Mouse (Mus musculus) hindbrain, embryonic 16.5 days (tissue): ENCODE data around the gene Dnajc25. TPM values are rescaled to one million over a fixed set of nuclear protein-coding genes. Genes with fewer than 3 reads are reported as not detected.

Experiments used
- ATAC-seq: fragments of 200-750 bp; cut with Nextera tagmentation; 2 replicates; pipeline ENCODE4 v1.8.0; 2017; ENCODE audit warnings: moderate TSS enrichment, moderate library complexity
- H3K27ac ChIP-seq: fragments of 300-500 bp; sonication (generic); 2 replicates; pipeline ENCODE4 v1.5.1; 2014; ENCODE audit warnings: low read depth, mild to moderate bottlenecking, control low read depth, low read length, moderate library complexity
- H3K27me3 ChIP-seq: fragments of 300-500 bp; sonication (generic); replicated peaks from 2 replicates; pipeline ENCODE4 v1.6.1; 2014; ENCODE audit warnings: low read length; ENCODE audit not compliant: control insufficient read depth, insufficient read depth
- H3K36me3 ChIP-seq: fragments of 300-500 bp; sonication (generic); 2 replicates; pipeline ENCODE4 v1.6.1; 2014; ENCODE audit warnings: mild to moderate bottlenecking, low read length, moderate library complexity, mixed read lengths; ENCODE audit not compliant: control insufficient read depth, insufficient read depth
- H3K4me1 ChIP-seq: fragments of 300-500 bp; sonication (generic); 2 replicates; pipeline ENCODE4 v1.6.1; 2014; ENCODE audit warnings: low read depth, low read length; ENCODE audit not compliant: control insufficient read depth, insufficient read depth
- H3K4me2 ChIP-seq: fragments of 300-500 bp; sonication (generic); 2 replicates; pipeline ENCODE4 v1.6.1; 2014; ENCODE audit warnings: mild to moderate bottlenecking, low read length, control low read depth, moderate library complexity
- H3K4me3 ChIP-seq: fragments of 300-500 bp; sonication (generic); 2 replicates; pipeline ENCODE4 v1.5.1; 2014; ENCODE audit warnings: mild to moderate bottlenecking, low read length, control low read depth, moderate library complexity
- H3K9ac ChIP-seq: fragments of 300-500 bp; sonication (generic); 2 replicates; pipeline ENCODE4 v1.6.1; 2014; ENCODE audit warnings: low read depth, mild to moderate bottlenecking, control low read depth, low read length, moderate library complexity
- H3K9me3 ChIP-seq: fragments of 300-500 bp; sonication (generic); 2 replicates; pipeline ENCODE4 v1.6.1; 2014; ENCODE audit warnings: mild to moderate bottlenecking, low read length, moderate library complexity; ENCODE audit not compliant: control insufficient read depth
- WGBS: fragments of 180-500 bp; shearing (Covaris S2); extraction: QIAGEN DNeasy Blood & Tissue Kit; methylation state at CpG from one replicate; pipeline ENCODE4 v1.1.7; 2014; 5-methylcytosine and 5-hydroxymethylcytosine counted together
- polyA plus RNA-seq: library from polyadenylated mRNA; unstranded; fragments of >200 nt; fragmentation: Nextera tagmentation; extraction: Ambion mirVana; gene quantifications from 2 replicates; pipeline ENCODE4 v1.2.1, GENCODE M21; 2015

Dnajc25 gene
- polyA plus RNA-seq, 1 experiment from 2014 or later, result 5.7 TPM

DNA sequence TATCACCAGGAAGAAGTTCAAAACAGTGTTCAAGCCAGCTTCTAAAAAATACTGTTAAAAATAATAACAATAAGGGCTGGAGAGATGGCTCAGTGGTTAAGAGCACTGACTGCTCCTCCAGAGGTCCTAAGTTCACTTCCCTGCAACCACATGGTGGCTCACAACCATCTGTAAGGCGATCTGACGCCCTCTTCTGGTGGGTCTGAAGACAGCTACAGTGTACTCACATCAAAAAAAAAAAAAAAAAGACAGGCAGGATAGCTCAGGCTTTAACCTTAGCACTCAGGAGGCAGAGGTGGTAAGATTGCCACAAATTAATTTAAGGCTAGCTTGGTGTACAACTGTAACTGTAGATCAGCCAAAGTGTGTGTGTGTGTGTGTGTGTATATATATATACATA, 5.8 kb downstream of the Dnajc25 start:
- ATAC-seq, result no peak
- H3K9ac ChIP-seq, result no peak overlapping the region
- no peak overlapping the region for H3K4me2 ChIP-seq
- no peaks in the 10 kb centered on the region for H3K36me3 ChIP-seq
- no peaks in the 10 kb centered on the region for H3K9me3 ChIP-seq
- H3K27me3 ChIP-seq, result no peaks in the 10 kb centered on the region
- H3K27ac ChIP-seq, result no peak overlapping the region
- peaks cover 16% of the 10 kb centered on the region for H3K4me1 ChIP-seq
- 0% methylated on average over 2 of the region's 2 CpGs for WGBS
- H3K4me3 ChIP-seq, result no peak overlapping the region

DNA sequence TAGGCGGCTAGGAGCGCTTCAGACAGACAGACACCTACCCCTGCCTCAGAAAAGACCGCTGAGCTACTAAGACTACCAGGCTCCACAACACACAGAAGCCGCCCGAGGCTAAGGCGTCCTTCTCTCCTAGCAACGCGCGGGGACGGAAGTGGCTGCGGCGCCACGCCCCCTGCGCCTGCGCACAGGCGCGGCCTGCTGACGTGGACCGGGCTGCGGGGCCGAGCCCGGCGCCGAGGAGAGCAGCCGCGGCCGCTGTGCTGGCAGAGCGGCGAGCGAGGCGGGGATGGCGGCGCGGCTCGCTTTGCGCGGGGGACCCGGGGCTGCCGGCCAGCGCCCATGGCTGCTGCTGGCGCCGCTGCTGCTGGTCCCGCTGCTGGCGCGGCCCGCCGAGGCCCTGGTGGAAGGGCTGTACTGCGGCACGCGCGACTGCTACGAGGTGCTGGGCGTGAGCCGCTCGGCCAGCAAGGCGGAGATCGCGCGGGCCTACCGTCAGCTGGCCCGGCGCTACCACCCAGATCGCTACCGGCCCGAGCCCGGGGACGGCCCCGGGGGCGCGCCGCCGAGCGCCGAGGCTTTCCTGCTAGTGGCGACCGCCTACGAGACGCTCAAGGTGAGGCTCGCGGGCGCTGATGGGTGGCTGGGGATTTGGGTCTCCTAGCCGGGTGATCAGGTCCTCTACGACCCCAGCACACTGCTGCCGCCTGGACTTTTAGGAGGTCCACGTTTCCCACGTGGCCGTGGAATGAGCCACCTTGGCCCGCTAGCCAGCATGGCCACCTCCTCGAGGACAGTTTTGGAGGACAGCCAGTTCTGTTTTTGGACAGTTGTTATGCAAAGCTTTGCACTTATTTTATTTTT, 8.3 kb downstream of the Dnajc25 start, which contains the start of gene Gm20503:
Gene Gm20503 (plus strand): TSS at position 263 of the 858 bp plus-strand sequence.
- no peaks in the 10 kb centered on the region for H3K9me3 ChIP-seq
- under 1% methylated on average over 36 of the region's 89 CpGs for WGBS
- H3K9ac ChIP-seq, result peak within 1 kb of the TSS; percentile 96
- peaks cover 16% of the 10 kb centered on the region for H3K4me1 ChIP-seq
- H3K36me3 ChIP-seq, result no peaks in the 10 kb centered on the region
- H3K27me3 ChIP-seq, result no peaks in the 10 kb centered on the region
- peak within 1 kb of the TSS; percentile 95 for H3K4me3 ChIP-seq
- H3K4me2 ChIP-seq, result peak within 1 kb of the TSS; percentile 70
- ATAC-seq, result peak; percentile 99
- H3K27ac ChIP-seq, result peak within 1 kb of the TSS; percentile 93

DNA sequence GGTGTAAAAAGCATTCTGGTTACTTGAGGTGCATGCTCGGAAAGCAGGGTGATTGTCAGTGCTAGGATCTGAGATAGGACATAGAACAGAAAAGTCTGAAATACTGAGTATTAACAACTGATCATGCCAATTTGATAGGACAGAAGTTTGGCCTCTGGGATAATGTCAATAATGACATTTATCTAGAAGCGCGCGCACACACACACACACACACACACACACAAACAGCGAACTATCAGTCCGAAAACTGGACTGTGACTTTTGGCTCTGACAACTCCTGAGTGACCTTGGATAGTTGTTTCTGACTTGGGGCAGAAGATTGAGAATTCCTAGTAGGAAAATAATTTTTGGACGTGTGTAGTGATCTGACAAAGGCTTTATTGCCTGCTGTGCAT, 8.9 kb downstream of the Dnajc25 start:
- Histone ChIP-seq H3K27ac (no peak overlapping the region), H3K4me1 (peaks cover 16% of the 10 kb centered on the region), H3K36me3 (no peaks in the 10 kb centered on the region), H3K4me2 (peak overlapping the region; percentile 70), H3K4me3 (peak overlapping the region; percentile 95), H3K9me3 (no peaks in the 10 kb centered on the region), H3K9ac (peak overlapping the region; percentile 96), H3K27me3 (no peaks in the 10 kb centered on the region)
- no peak for ATAC-seq
- WGBS, result 35% methylated on average over 7 of the region's 7 CpGs

DNA sequence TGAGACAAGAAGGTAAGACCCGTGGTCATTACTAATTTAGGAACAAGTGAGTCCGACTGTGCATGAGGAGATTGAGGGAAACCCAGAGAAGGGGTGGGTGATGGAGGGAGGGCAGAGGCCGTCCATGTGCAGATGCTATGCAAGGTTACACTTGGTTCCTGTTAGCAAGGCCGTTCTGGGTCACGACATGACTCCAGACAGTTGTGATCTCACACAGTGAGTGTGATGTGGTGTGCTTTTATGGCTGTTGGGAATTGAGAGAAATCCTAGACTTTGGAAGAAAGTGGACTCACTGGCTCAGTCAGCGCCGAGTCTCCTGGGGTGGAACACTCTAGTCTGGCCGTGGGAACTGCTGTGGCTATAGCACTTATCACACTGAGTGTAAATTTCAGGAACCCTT, 11.3 kb downstream of the Dnajc25 start:
- Histone ChIP-seq H3K9me3 (no peaks in the 10 kb centered on the region), H3K27me3 (no peaks in the 10 kb centered on the region), H3K36me3 (no peaks in the 10 kb centered on the region), H3K4me3 (no peak overlapping the region), H3K4me2 (no peak overlapping the region), H3K4me1 (peaks cover 16% of the 10 kb centered on the region), H3K27ac (no peak overlapping the region), H3K9ac (no peak overlapping the region)
- WGBS, result 68% methylated on average over 8 of the region's 8 CpGs
- no peak for ATAC-seq

DNA sequence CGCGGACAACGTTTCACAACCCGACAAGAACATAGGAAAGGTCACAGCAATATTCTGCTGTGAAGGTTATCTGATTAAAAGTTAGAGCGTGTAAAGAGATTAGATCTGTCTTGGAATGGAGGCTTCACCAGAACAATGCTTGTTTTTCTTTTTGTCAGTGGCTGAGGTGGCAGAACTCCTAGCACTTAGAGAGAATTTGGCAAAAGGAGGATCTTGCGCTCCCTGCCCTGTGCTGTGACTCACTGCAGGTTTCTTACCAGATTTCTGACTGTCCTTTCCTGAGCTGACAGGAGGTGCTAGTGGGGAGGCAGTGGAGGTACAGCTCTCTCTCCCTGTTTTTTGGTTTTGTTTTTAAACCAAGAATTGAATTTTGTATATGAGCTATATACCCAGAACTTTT, 12.2 kb downstream of the Dnajc25 start:
- no peaks in the 10 kb centered on the region for H3K27me3 ChIP-seq
- no peak for ATAC-seq
- no peaks in the 10 kb centered on the region for H3K9me3 ChIP-seq
- H3K36me3 ChIP-seq, result no peaks in the 10 kb centered on the region
- H3K4me2 ChIP-seq, result no peak overlapping the region
- H3K9ac ChIP-seq, result no peak overlapping the region
- H3K4me3 ChIP-seq, result no peak overlapping the region
- whole genome bisulfite sequencing, result 77% methylated on average over 6 of the region's 6 CpGs
- H3K4me1 ChIP-seq, result peaks cover 16% of the 10 kb centered on the region
- no peak overlapping the region for H3K27ac ChIP-seq

DNA sequence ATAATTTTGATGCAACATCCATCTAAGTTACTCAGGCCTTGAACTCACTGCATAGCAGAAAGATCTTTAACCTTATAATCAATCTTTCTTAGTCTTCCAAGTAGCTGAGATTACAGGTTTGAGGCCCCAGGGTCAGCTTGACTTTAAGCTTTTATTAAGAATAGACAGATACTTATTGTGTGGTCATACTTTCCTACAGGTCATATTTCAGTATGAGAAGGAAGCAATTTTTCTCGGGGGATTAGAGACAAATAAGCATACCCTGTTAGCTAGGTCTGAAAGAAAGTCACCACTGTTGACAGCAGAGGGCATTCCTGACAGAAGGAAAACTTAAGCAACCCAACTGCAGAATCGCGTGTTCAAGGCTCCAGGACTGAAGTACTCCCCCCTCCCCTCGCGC, 13.1 kb downstream of the Dnajc25 start:
- WGBS, result 87% methylated on average over 5 of the region's 5 CpGs
- Histone ChIP-seq H3K9me3 (no peaks in the 10 kb centered on the region), H3K4me1 (peaks cover 13% of the 10 kb centered on the region), H3K9ac (no peak overlapping the region), H3K27ac (no peak overlapping the region), H3K36me3 (no peaks in the 10 kb centered on the region), H3K27me3 (no peaks in the 10 kb centered on the region), H3K4me2 (no peak overlapping the region), H3K4me3 (no peak overlapping the region)
- no peak for ATAC-seq

DNA sequence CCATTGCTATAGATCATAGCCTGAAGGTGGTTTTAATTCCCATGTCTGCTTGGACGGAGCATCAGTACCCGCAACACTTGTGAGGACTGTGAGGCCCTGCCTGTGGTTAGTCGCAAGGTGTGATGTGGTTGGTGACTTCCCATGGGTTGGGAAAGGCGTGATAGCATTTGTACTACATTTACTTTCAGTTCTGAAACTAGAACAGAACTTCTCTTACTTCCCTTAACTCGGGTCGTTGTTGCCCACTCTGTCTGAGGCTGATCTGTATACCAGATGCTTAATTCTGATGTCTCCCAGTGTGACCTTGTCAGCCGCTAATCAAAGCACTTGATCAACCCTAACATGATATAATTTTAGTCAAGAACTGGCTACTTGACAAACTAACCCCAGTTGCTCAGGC, 14.3 kb downstream of the Dnajc25 start:
- no peak overlapping the region for H3K9ac ChIP-seq
- H3K4me3 ChIP-seq, result no peak overlapping the region
- no peaks in the 10 kb centered on the region for H3K27me3 ChIP-seq
- ATAC-seq, result no peak
- H3K36me3 ChIP-seq, result no peaks in the 10 kb centered on the region
- WGBS, result 92% methylated on average over 7 of the region's 7 CpGs
- no peaks in the 10 kb centered on the region for H3K9me3 ChIP-seq
- peaks cover 9% of the 10 kb centered on the region for H3K4me1 ChIP-seq
- H3K4me2 ChIP-seq, result no peak overlapping the region
- H3K27ac ChIP-seq, result no peak overlapping the region

DNA sequence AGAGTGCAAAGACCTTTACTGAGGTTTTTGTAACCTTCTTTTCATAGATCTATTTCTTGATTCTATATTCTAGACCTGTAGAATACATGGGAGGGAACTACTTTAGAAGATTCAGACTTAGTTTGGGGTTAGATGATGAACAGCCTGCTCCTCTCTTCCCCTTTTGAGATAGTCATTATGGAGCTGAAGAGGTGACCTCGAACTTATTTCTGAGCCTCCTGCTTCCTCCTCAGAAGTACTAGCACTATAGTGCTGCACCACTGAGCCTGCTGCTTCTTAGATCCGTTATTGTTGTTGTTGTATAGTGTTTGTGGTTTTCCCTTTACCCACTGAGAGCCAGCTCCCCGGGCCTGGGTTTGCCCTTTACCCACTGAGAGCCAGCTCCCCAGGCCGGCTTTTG, 14.8 kb downstream of the Dnajc25 start:
- Histone ChIP-seq H3K9ac (no peak overlapping the region), H3K4me3 (no peak overlapping the region), H3K9me3 (no peaks in the 10 kb centered on the region), H3K36me3 (no peaks in the 10 kb centered on the region), H3K4me1 (peaks cover 4% of the 10 kb centered on the region), H3K4me2 (no peak overlapping the region), H3K27ac (no peak overlapping the region), H3K27me3 (no peaks in the 10 kb centered on the region)
- 75% methylated on average over 4 of the region's 4 CpGs for WGBS
- no peak for ATAC-seq

DNA sequence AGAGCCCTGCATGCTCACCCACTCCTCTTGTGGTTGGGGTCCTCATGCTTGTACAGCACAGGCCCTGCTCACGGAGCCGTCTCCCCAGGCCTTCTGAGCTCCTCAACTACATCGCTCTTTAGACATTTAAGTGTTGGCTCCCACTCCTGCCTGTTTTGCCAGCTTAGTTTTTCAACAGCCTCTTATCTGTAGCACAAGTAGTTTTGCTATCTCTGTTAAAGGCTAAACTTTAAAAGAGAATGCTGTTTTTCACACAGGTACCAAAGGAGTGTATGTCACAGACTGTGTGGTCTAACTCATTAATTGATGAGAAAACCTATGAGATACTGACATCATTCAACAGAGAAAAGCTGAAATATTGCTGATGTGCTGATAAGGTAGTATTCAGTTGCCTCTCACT, 16.6 kb downstream of the Dnajc25 start:
- Histone ChIP-seq H3K27ac (no peak overlapping the region), H3K9me3 (no peaks in the 10 kb centered on the region), H3K4me3 (no peak overlapping the region), H3K4me2 (no peak overlapping the region), H3K27me3 (no peaks in the 10 kb centered on the region), H3K4me1 (no peaks in the 10 kb centered on the region), H3K9ac (no peak overlapping the region), H3K36me3 (no peaks in the 10 kb centered on the region)
- ATAC-seq, result no peak
- 81% methylated on average over 3 of the region's 3 CpGs for WGBS
